Mouse (Mus musculus) cortical plate, adult 2 months (tissue): ENCODE measurements around the gene BC034090. TPM values are rescaled to one million over a fixed set of nuclear protein-coding genes. Genes with fewer than 3 reads are reported as not detected.
A peak's percentile ranks its signal among the peaks of the same experiment; 100 is the strongest.
"Not testable (repeated sequence)": the region's sequence is repeated elsewhere in the genome, so short reads cannot be mapped to it uniquely, and the experiment has no call there.

Source experiments
- H3K27ac ChIP-seq: fragments of 200-500 bp; 2 replicates; pipeline ENCODE4 v1.5.1; 2012; ENCODE audit warnings: low read length, control low read depth, inconsistent platforms; ENCODE audit not compliant: insufficient read depth
- H3K4me1 ChIP-seq: fragments of 200-500 bp; 2 replicates; pipeline ENCODE4 v1.6.1; 2011; ENCODE audit warnings: low read length; ENCODE audit not compliant: control insufficient read depth, insufficient read depth
- H3K4me3 ChIP-seq: fragments of 200-500 bp; 2 replicates; pipeline ENCODE4 v1.5.1; 2011; ENCODE audit warnings: mild to moderate bottlenecking, low read length, control low read depth; ENCODE audit not compliant: insufficient read depth
- CTCF ChIP-seq: fragments of 200-500 bp; IDR thresholded peaks from 2 replicates; pipeline ENCODE4 v1.5.1; 2011; ENCODE audit warnings: mild to moderate bottlenecking, control low read depth, low read length; ENCODE audit not compliant: insufficient read depth; ENCODE audit errors: extremely low read depth
- POLR2A ChIP-seq: fragments of 200-500 bp; IDR thresholded peaks from 2 replicates; pipeline ENCODE4 v1.6.1; 2011; ENCODE audit warnings: mild to moderate bottlenecking, low read length, control low read depth; ENCODE audit not compliant: insufficient read depth; ENCODE audit errors: extremely low read depth
- polyA plus RNA-seq: library from polyadenylated mRNA; depleted of rRNA; stranded (reverse); fragments of >200 nt; gene quantifications from 2 replicates; pipeline ENCODE4 v1.2.3, GENCODE M21; 2012

BC034090 gene
- polyA plus RNA-seq, 1 experiment, result 13.2 TPM

DNA sequence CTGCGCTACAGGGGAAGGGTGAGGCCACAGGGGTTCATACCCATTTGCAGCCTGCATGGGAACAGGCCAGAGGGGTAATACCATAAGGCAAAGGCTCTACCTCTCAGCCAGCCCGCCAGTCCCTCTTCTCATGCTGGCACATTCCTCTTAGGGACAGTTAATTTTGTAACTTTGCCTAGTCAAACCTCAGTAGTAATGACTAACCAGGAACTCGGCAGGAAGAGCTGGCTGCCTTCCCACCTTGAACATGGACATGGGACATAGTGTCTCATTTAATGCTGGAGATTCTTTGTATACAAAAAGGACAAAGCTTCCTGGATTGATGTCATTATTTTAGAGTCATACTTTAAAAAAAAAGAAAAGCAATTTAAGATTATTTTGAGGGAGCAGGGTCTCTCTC lies 30.7 kb upstream of the BC034090 start:
- no peaks in the 10 kb centered on the region for H3K4me1 ChIP-seq
- H3K4me3 ChIP-seq, result no peak overlapping the region
- TF ChIP-seq CTCF, result no peak
- no peak for TF ChIP-seq POLR2A
- no peak overlapping the region for H3K27ac ChIP-seq

DNA sequence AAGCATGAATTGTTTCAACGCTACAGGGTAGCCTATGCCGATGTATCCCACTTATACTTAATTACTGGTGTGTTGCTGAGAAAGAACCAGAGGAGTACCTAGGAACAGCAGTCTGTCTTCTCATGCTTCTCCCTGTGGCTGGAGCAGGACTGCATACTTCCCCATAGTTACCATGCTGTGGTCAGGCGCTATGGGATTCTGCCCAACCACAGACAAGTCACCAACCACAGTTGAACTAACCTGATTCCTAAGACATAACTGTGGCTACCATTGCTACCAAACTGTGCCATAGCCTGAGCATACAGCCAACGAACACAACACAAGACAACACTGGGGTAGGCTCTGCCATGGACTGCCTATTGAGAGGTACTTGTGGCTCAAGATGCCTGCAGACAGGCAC lies 28.7 kb upstream of the BC034090 start:
- Histone ChIP-seq H3K4me3 (no peak overlapping the region), H3K4me1 (no peaks in the 10 kb centered on the region), H3K27ac (no peak overlapping the region)
- TF ChIP-seq POLR2A, result no peak
- TF ChIP-seq CTCF, result no peak

DNA sequence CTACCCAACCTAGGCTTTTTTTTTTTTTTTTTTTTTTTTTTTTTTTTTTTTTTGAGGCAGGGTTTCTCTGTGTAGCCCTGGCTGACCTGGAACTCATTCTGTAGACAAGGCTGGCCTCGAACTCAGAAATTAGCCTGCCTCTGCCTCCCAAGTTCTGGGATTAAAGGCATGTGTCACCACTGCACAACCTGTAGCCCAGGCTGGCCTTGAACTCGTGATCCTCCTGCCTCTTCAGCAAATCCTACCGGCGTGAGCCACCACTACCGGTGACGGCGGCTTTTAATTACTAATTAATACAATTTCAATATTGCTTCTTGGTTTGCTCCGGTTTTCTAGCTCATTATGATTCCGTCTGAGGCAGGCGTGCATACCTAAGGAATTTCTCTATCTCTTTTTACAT lies 18.3 kb upstream of the BC034090 start:
- not testable (repeated sequence) for H3K27ac ChIP-seq, H3K4me1 ChIP-seq, H3K4me3 ChIP-seq

DNA sequence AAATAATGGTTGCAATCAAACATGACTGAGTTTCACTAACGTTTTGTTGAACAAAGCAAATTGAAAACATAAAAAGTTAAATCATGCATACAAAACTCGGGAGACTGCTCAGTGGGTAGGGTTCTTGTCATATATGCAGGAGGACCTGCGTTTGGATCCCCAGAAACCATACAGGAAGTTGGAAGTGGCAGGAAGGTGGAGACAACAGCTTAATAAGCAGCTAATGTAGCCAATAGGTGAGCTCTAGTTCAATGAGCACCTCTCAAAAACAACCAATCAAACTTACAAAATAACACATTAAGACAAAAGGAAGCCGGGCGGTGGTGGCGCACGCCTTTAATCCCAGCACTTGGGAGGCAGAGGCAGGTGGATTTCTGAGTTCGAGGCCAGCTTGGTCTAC lies 10.1 kb upstream of the BC034090 start:
- TF ChIP-seq POLR2A, result no peak
- Histone ChIP-seq H3K4me3 (no peak overlapping the region), H3K4me1 (peaks cover 7% of the 10 kb centered on the region), H3K27ac (no peak overlapping the region)

DNA sequence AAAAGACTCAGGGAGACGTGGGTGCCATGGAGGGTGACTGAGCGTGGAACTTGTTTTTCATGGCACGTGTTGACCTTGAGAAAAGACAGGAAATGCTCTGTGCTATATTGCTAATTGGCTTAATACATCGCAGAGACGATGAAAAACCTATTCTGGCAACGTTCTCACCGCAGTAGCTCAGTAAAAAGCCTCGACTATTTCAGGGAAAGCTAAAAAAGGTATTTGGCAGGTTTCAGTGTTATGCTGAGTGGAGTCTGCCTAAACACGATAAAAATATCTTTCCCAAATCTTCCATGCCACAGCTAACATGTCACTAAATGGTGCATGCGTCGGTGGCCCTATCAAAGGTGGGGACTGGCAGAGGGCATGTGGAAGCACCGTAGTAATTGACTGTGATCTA lies 8.9 kb upstream of the BC034090 start:
- Histone ChIP-seq H3K4me3 (no peak overlapping the region), H3K4me1 (peaks cover 7% of the 10 kb centered on the region), H3K27ac (peak overlapping the region; percentile 31)
- no peak for TF ChIP-seq CTCF
- TF ChIP-seq POLR2A, result no peak

DNA sequence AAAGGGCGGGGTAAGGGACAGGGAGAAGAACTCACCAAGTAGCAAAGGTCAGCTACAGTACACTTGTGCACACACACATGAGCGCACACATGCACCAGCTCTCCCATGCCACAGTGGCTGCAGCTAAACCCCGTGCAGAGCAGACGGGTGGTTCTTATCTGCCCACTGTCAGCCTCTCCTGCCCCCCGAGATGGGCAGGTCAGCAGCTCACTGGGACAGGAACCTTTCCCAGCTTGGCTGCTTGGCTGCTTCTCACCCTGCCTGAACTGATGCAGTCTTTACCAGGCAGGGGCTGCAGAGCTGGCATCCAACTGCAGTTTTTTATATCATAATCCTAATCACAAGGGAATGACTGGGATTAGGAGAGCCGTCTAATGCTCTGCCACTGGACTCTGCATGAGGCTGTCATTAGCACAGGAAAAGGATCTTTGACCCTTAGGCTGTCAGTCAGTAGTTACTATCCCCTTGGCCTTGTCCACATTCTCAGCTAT lies 8.4 kb upstream of the BC034090 start:
- TF ChIP-seq CTCF, result no peak

DNA sequence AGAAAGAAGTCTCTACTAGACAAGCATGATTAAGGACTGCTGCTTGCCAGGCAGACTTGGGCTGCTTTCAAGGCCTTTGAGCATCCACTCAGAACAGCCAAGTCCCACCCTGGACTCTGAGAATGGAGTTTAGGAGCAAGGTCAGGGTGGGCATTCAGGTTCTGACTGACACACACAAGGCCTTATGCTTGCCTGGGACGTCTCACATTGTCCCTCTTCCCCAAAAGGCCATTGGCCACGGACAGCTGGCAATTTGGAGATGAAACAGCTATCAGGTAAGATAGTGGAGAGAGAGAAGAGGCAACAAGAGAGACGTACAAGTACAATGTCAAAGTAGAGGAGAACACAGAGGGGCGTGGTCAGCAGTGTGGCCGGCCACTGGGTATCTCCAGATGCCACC lies 7.4 kb upstream of the BC034090 start:
- peaks cover 7% of the 10 kb centered on the region for H3K4me1 ChIP-seq
- no peak overlapping the region for H3K27ac ChIP-seq
- no peak for TF ChIP-seq POLR2A
- no peak for TF ChIP-seq CTCF
- no peak overlapping the region for H3K4me3 ChIP-seq

More for the DNA sequence above, 8.4 kb upstream of the BC034090 start:
- H3K4me3 ChIP-seq, result no peak overlapping the region
- peak overlapping the region; percentile 31 for H3K27ac ChIP-seq
- H3K4me1 ChIP-seq, result peaks cover 7% of the 10 kb centered on the region

DNA sequence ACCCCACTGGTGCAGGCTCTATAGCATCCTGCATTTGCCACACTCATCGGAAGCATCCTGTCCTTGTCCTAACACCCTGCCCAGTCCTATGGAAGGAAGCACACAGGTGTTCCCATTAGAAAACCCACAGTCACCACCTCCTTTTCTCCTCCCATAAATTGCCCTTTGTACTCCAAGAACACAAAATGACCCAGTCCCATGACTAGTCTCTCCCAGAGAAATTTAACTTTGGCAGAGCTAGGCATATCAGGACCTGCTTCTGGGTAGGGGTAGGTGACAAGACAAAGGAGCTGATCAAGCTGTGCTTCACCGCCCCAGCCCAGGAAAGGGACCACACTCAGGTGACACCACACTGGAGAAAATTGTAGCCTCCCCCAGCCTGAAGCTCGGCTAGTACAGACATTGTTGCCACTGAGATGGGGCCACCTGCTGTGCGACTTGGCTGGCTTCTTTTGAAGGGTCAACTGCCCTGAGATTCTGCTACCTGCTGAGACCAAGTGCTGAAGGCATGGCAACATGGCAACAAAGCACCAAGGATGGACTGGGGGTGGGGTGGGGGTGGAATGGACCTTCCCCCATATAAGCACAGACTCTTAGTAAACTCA lies 6.4 kb upstream of the BC034090 start:
- H3K4me1 ChIP-seq, result peaks cover 7% of the 10 kb centered on the region
- no peak overlapping the region for H3K4me3 ChIP-seq
- no peak overlapping the region for H3K27ac ChIP-seq
- TF ChIP-seq POLR2A (no peak), CTCF (no peak)

DNA sequence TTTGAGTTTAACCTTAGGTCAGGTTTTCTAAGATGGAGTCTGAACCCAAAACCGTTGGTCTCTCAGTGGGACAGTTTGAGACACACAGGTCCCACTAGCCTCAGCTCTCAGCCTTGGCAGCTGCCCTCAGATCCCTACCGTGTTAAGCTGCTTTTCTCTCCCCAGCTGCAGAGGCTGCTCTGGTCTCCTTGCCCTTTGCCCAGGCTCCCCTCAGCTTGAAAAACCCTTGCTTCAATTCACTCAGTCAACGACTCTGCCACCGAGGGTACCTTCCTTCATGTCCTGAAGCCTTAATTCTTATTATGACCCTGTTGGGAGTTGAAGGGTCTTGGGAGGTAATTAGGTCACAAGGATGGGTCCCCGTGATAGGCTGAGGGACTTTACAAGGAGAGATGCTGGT lies 5.7 kb upstream of the BC034090 start:
- TF ChIP-seq CTCF (no peak), POLR2A (no peak)
- H3K4me3 ChIP-seq, result no peak overlapping the region
- H3K4me1 ChIP-seq, result peaks cover 7% of the 10 kb centered on the region
- H3K27ac ChIP-seq, result no peak overlapping the region

DNA sequence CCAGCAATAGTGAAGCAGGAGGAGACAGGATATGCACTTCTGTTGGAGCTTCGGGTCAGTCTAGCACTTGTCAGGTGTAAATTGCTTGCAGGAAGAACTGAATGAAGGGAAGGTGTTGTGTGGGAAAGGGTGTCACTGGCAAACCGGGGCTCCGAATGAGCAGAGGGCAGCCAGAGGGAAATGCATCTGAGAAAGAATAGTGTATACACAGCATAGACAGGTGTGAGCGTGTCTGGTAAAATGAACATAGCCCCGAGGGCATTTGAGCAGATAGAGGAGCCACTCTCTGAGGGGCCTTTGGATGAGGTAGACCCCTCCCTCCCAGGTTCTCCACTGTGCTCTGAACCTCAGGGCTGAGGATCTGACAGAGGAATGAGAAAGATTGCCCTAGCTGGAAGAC lies 3.8 kb upstream of the BC034090 start:
- no peak overlapping the region for H3K4me3 ChIP-seq
- TF ChIP-seq POLR2A (no peak), CTCF (no peak)
- H3K4me1 ChIP-seq, result peaks cover 7% of the 10 kb centered on the region
- no peak overlapping the region for H3K27ac ChIP-seq

DNA sequence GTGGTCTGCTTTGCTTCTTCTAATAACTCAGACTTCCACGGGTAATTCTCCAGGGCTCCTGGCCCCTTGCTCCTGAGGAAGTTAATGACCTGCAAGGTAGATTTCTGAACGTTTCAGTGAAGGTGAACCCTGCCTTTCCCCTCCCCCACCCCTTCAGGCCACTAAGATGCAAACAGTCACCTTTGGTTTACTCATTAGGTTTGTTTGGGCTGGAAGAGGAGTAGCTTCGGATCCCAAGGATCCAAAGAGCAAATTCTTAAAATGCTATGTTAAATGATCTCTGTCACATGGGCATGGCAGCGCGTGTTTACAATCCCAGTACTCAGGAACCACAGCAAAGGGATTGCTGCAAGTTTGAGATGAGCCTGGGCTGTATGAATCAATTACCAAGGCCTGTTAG lies 3.2 kb upstream of the BC034090 start:
- H3K4me1 ChIP-seq, result peaks cover 3% of the 10 kb centered on the region
- no peak overlapping the region for H3K4me3 ChIP-seq
- no peak overlapping the region for H3K27ac ChIP-seq
- no peak for TF ChIP-seq POLR2A
- no peak for TF ChIP-seq CTCF
